Mouse (Mus musculus): ENCODE data around the gene Fam163a.
"Not testable (repeated sequence)": the region's sequence is repeated elsewhere in the genome, so short reads cannot be mapped to it uniquely, and the experiment has no call there.

The Fam163a gene

DNA sequence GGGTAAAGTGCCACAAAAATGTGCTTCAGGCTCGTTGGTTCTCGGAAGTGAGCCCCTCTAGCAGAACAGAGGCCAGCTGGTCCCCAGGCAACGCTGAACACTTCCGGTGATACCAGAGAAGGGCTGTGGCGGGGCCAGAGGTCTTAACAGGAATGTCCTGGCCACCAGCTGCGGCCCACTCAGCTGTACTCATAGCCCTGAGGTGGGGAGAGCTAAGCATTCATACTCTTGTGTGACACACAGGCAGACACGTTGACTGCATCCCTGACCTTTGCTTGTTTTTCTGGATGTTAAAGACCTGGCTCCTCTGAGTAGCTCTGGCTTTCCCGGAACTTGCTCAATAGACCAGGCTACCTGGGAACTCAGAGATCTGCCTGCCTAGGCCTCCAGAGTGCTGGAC, 130.3 kb downstream of the Fam163a start:
- DNase-seq, result no peak

DNA sequence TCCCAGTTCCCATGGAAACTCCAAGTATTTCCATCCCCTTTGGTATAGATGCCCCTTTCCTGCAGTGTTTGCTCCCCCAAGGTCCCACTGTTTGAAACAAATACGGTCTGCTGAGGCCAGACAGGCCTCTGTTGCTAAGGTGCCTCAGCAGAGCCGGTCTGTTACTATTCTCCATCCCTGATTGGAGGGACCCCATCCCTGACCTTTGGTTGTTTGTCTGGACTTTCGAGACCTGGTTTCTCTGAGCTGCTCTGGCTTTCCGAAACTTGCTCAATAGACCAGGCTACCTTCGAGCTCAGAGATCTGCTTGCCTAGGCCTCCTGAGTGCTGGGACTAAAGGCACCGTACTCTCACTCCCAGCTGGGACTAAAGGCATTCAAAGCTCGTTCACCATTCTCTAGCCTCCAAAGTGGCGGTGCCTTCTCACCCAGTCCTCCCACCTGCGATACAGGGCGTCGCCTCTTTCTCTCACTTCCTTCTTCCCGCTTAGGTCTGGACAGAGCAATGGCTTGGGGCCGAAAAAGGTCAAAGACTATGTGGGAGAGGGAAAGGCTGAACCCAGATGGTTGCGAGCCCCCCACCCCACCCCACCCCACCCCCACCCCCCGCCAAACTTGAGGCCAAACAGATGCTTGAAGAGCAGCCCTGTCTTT, 131.5 kb downstream of the Fam163a start:
- DNase-seq, result no peak

DNA sequence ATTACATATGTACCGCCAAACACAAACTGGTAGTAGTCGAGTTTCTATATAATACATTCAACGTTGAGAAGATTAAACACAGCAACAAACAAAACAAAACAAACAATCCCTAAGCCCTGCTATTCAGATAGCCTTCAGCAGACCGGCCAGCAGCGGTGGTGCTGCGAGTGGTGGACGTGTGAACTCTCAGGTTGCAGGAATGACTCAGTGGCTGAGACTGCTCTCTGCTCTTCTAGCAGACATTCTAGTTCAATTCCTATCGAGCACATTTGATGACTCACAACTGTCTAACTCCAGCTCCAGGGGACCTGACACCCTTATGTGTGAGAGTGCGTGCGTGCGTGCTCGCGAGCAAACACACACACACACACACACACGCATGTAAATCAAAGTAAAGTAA, 134.7 kb downstream of the Fam163a start:
- DNase-seq, result no peak

DNA sequence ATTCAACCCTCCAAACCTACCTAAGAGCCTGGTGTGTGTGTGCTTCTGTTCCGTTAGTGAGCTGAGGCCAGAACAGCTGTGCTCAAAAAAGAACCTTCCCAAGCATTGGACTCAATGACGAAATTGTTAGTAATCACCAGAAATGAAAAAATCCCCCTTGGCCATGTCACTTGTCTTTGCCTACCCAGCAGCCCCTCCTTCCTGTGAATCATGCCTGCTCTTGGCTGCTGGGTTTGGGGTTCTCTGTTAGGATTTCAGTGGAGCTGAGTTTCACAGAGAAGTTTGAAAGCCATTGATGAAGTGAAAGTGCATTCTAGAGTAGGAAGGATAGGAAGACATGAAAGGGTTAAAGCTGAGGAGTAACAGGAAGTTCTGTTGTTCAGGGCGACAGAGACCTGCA, 138.7 kb downstream of the Fam163a start:
- DNase-seq, result no peak

DNA sequence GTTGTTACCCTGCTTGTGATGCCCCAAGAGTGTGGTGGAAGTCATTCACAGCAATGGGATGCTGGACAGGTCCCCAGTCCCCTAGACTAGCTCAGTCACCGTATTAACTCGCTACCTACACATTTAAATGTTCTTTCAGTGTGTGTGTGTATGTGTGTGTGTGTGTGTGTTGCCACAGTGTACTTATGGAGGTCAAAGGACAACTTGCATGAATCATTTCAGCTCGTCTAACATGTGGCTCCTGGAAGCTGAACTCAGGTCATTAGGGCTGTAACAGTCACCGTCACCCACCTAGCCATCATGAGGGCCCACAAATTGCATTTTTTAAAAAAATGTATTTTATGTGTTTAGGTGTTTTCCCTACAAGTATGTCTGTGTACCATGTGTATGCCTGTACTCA, 142.6 kb downstream of the Fam163a start:
- no peak for DNase-seq

DNA sequence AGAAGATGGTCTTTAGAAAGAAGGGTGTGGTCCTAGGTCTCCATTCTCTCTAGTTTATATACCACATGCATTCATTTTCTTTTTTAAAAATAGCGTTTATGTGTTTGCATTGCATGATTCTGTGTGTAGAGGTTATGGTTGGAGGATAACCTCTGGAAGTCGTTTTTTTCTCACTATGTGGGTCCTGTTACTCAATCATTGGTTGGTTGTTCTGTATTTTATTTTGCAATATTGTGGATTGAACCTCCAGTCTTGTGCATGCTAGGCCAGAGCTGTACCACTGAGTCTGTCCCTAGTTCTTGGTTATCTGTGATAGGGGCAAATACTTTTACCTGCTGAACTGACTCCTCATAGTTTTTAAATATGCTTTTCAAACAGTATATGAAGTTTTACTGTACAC, 146.6 kb downstream of the Fam163a start:
- no peak for DNase-seq

DNA sequence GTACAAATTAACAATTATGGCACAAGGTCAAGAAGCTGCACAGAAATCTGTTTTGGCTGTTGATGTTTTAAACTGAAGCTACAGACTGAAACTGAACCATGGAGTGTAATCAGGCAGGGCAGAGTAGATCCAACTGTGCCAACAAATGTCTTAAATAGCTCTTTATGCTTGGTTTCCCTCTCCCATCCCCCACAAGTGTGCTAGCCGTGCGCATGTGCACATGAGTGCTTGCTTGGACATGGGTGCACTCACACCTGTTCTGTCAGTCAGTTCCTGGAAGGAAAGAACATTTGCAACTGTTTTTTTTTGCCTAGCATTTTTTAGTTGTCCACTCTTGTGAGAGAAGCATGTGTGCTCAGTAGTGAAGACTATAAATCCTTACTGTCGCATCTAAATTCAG, 158.1 kb downstream of the Fam163a start:
- DNase-seq, result no peak

DNA sequence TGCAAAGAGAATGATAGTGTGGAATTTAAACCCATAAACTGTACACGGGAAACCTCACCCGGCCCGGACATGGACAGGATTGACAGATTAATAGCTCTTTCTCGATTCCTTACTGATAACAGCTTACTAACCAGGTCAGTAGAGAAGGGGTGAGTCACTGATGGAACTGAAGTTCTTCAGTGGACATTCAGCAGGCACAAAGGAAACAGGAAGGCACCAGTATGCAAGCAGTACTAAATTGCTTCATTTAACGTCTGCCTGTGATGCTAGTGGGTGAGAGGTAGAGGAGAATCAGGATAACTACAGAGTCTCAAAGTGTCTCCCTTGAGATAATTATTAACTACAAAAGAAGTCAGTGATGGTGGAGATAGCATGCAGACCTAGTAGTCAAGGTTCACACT, 160.6 kb downstream of the Fam163a start:
- no peak for DNase-seq

DNA sequence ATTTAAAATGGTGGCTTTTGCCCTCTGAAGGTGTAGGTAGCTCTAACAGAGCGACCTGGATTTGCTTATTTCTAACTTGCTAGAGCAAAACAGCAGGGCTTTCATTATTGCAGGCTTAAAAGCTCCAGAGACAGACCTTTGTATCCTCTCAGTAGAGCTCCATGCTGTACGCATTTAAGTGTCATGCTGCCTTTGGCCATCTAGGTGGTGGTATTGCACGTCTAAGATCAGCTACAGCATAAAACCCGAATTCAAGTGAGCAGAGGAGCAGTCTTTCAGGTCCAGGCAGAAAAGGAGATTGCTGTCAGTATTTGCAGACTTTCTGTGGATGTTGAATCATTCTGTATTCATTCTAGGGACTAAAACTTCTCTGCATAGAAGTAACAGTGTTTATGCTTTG, 161.8 kb downstream of the Fam163a start:
- peak; percentile 34 for DNase-seq

DNA sequence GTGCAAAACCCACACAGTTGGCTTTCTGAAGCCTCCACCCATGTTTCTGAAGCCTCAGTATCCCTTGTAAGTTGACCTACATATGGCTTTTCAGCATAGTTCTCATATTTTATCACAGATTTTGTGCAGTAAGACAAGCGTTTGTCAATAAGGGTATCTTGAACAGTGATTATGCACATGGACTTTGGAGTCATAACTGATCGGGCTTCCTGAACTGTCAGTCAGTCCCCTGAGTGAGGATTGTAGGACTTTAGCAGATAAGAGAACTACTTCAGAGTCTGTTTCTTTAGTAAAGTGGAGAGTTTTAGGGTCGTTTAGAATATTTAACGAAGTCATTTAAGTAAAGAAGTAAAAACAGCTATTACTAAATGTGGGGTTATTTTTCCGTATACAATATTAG, 162.3 kb downstream of the Fam163a start:
- no peak for DNase-seq

DNA sequence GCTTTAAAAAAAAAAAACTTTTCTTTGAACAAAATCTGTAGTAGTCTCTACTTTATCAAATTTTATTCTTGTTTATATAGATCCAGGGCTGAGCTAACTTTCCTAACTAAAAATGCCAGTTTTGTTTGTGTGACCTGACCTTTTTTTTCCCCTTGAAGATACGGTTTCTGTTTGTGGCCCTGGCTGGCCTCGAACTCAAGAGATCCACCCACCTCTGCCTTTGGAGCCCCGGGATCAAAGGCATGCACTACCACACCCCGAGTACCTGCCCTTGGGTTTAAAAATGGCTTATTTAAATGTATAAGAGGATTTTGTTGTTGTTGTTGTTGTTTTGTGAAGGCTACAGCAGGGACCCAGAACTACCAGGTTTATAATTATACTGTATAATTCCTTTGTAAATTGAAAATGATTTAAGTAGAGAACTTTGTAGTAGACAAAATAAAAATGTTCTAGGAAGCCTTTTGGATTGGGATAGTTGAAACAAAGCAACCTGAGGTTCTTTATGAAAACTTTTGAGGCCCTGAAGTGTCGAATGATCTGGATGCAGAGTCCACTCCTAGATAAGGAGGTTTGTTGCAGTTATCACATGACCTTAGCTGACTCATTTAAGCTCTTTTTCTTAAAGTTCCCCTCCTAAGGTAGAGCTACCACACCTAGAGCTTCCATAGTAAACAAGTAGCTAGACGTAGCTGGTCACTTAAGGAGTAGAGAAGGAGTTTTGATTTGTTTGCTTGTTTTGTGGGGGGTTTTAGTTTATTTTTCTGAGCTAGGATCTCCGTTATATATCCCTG, 163.2 kb downstream of the Fam163a start:
- DNase-seq, result no peak

DNA sequence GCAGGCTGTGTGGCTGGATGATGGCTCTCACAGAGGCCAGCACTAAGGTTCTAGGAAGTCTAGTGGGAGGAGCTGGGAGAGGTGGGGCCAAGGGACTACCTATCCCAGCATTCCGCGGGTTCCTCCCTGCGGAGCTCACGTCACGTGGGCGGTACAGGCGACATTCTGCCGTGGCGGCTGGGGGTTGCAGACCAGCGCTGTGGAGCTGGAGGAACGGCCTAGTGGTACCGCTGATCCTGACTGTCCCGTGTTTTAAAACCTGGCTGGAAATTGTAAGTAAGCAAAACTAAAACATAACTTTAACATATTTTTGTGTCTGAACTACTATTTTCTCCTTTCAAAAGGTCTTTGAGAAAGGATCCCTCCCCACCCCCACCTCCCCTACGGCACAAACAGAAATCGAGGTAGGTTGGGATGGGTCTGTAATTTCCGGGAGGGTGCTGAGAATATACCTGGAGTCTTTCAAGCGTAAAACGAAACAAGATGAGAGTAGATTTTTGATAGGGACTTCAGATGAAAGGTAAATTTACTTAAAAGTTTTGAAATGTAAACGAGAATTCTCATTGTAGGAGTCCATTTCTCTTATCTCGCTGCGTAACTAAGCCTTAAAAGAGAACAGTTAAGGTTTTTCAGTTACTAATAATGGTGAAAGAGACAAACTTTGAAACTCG, 164.0 kb downstream of the Fam163a start:
- DNase-seq, result peak; percentile 85

DNA sequence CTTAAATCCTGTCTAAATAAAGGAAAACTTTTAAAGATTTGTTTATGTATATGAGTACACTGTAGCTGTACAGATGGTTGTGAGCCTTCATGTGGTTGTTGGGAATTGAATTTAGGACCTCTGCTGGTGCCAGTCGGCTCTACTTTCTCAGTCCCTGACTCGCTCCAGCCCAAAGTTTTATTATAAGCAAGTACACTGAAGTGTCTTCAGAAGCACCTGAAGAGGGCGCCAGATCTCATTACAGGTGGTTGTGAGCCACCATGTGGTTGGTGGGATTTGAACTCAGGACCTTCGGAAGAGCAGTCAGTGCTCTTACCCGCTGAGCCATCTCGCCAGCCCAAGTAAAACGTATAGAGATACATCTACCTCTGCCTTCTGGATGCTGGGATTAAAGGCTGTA, 164.8 kb downstream of the Fam163a start:
- not testable (repeated sequence) for DNase-seq

DNA sequence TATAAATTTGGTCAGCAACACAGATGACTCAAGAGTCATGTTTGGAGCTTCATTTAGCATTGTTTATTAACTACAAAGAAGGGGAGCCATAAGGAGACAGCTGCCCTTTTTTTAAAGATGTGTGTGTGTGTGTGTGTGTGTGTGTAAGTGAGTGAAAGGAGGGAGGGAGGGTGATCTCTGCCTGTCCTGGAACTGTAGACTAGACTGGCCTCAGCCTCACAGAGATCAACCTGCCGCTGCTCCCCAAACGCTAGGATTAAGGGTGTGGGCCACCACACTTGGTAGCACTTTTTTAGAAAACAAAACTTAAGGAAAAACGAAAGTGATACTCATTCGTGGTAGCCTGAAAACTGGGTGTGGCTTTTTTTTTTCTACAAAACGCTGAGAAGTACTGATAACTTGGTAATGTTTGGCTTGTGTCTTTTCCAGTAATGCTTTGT, 167.7 kb downstream of the Fam163a start:
- no peak for DNase-seq

DNA sequence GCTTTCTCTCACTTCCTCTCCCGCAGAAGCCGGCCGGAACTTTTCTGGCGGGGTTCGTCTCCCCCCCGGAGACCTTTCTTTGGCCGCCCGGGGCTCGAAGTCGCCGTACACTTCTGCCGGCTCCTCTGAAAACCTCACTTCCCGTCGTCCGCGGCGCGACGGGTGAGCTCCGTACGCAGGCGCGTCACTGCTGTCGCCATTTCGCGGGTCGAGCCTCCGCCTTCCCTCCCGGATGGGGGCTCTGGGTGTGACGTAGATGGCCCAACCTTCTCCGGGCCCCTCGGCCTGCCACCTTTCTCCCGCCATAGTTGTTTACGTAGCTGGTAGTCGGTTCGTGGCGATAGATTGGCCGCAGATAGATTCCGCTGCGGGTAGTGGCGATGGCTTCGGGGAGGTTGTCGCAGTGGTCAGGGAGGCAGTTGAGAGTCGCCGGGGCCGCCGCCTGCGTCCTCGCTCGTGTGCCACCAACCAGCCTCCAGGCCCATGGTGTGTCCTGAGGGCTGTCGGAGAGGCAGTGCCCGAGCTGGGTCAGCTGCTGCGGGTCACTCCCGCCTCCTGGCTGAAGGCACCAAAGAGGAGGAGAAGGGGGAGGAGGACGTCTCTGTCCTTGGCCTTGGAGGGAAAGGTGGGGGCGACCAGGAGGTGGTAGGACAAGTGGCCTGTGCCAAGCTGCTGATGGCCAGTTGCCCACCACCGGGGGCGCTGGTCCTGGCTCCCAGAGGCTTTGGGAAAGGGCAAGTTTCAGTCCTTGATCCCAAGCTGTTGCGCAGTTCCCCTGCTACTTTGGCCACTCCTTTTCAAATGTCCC, 168.7 kb downstream of the Fam163a start, which contains the start of gene Tor1aip1:
Gene Tor1aip1, minus strand, starts transcription at position 551 of the 808 bp plus-strand sequence.
- peak; percentile 99 for DNase-seq

DNA sequence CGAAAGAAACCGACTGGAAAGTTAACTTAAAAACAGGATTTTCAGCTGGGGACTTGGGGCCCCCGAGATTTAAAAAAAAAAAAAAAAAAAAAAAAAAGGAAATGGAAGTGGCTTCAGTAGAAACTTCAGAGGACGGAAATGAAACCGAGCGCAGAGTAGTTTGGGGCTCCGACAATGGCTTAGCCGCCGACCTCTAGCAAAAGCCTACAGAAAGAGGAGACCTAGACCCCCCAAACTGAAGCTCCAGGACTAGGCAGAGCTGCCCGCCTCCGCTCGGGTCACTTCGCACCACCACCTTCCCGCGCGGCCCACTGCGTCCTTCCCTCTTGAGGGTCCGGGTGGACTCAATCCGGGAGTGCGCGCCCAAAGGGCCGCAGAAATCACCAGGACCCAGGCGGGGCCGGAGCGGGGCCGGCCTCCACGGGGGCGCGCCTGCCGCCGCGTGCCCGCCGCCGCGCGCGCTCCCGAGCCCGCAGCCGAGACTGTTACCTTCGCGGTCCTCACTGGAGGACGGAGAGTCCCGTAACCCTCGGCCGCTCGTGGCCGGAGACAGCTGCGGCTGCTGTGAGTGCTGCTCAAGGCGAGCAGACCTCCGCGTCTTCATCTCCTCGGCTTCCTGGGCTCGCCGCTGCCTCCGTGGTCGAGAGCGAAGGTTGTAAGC, 169.4 kb downstream of the Fam163a start, which contains the start of gene Tor1aip2:
Gene Tor1aip2, plus strand, starts transcription at position 135 of the 661 bp plus-strand sequence.
- no peak for DNase-seq

DNA sequence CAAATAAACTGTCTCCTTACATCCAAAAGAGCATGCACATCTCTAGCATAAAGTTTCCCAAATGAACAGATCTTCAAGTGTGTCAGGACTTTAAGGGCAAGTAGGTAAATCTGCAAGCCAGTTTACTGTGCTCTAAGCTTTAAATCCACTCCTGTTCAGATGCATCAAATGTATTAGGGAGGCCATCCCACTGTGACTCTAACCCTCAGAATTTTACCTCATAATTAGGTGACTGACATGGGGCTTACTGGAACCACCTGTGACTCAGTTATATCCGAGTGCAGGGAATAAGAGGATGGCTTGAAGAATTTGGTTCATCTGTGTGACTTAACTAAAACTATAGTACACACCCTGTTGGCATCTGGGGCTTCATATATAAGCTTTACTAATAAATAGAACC, 170.2 kb downstream of the Fam163a start:
- no peak for DNase-seq

DNA sequence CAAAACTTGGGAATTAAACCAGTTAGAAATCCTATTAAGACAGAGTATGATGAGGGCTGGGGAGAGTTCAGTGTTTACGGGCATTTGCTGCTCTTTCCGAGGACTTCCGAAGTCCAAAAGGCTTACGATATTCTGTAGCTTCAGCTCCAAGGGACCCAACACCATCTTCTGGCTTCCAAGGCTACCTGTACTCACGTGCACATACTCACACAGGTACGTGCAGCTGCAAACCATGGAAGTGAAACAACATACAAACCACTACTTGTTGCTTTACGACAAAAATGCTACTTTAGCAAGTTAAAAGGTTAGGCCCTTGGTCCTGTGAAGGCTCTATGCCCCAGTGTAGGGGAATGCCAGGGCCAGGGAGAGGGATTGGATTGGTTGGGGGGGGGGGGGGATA, 170.9 kb downstream of the Fam163a start:
- no peak for DNase-seq

DNA sequence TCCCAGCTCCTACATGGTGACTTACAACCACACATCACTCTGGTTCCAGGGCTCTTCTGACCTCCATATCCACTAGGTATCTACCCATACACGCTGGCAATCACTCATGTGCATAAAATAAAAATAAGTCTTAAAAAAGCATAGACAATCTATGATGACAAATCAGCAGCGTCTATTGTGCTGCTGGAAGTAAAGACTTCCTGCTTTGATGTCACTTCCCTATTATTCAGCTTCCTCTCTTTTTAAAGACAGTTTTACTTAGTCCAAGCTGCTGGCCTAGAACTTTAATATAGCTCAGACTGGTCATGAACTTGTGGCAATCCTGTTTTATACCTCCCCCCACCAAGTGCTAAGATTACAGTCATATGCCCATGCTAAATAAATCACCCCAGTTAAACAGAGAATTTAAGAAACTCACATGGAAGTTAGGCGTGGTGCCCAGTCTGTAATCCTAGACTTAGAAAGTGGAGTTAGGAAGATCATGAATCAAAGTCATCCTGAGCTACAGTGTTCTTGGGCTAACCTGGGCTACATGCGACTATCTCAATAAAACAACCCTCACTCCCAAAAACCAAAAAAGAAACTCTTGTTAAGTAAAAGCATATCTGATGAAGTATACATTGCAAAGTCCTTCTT, 176.4 kb downstream of the Fam163a start:
- DNase-seq, result no peak

DNA sequence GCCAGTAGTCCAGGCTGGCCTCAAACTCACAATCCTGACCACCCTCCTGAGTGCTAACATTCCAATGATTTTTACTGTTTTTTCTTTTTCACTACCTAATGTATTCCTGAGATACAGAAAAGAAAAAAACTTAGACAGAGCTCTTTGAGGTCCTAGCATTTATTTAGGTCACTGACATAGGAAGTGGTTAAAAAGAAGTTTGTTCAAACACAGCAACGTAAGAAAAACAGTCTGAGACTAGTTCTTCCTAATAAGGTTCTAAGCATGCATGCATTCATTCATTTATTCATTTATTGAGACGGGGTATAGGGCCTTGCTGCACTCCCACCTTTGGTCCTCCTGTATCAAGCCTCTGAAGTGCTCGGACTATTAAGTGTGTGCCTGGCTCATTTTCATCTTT, 177.0 kb downstream of the Fam163a start:
- no peak for DNase-seq

All from cerebellum, adult 8-10 months (tissue).